Mouse (Mus musculus) stomach, postnatal 0 days (tissue): ENCODE results near the gene Hoxd4. TPM values are rescaled to one million over a fixed set of nuclear protein-coding genes. Genes with fewer than 3 reads are reported as not detected.

Source experiments
- ATAC-seq: fragments of 200-750 bp; cut with Nextera tagmentation; 2 replicates; pipeline ENCODE4 v1.8.0; 2017; ENCODE audit not compliant: low FRiP score, low TSS enrichment
- DNase-seq: peaks from one replicate; pipeline ENCODE4 v3.0.0-alpha.2; 2016; ENCODE audit warnings: low spot score
- H3K27ac ChIP-seq: fragments of 300-500 bp; sonication (generic); replicated peaks from 2 replicates; pipeline ENCODE4 v1.5.1; 2014; ENCODE audit warnings: mild to moderate bottlenecking, control low read depth
- H3K27me3 ChIP-seq: fragments of 300-500 bp; sonication (generic); 2 replicates; pipeline ENCODE4 v1.6.1; 2014; ENCODE audit warnings: low read length; ENCODE audit not compliant: control insufficient read depth, insufficient read depth
- H3K36me3 ChIP-seq: fragments of 300-500 bp; sonication (generic); 2 replicates; pipeline ENCODE4 v1.6.1; 2014; ENCODE audit warnings: low read length, mixed read lengths; ENCODE audit not compliant: control insufficient read depth, insufficient read depth
- H3K4me1 ChIP-seq: fragments of 300-500 bp; sonication (generic); replicated peaks from 2 replicates; pipeline ENCODE4 v1.6.1; 2014; ENCODE audit warnings: antibody characterized with exemption; ENCODE audit not compliant: control insufficient read depth, insufficient read depth
- H3K4me2 ChIP-seq: fragments of 300-500 bp; sonication (generic); replicated peaks from 2 replicates; pipeline ENCODE4 v1.6.1; 2014; ENCODE audit warnings: low read depth, mild to moderate bottlenecking, control low read depth, moderate library complexity
- H3K4me3 ChIP-seq: fragments of 300-500 bp; sonication (generic); 2 replicates; pipeline ENCODE4 v1.5.1; 2014; ENCODE audit warnings: low read depth, low read length, control low read depth
- H3K9ac ChIP-seq: fragments of 300-500 bp; sonication (generic); 2 replicates; pipeline ENCODE4 v1.6.1; 2014; ENCODE audit warnings: mild to moderate bottlenecking, low read length, control low read depth, mixed read lengths
- H3K9me3 ChIP-seq: fragments of 300-500 bp; sonication (generic); 2 replicates; pipeline ENCODE4 v1.6.1; 2016; ENCODE audit warnings: low read length; ENCODE audit not compliant: control insufficient read depth
- CTCF ChIP-seq: IDR thresholded peaks from 2 replicates; pipeline ENCODE4 v1.5.1; 2016; ENCODE audit warnings: antibody characterized with exemption, low read depth, mild to moderate bottlenecking, moderate library complexity
- EP300 ChIP-seq: optimal IDR thresholded peaks from 2 replicates; pipeline ENCODE3; 2016; ENCODE audit warnings: antibody characterized with exemption
- WGBS: fragments of 180-500 bp; shearing (Covaris S2); extraction: QIAGEN DNeasy Blood & Tissue Kit; methylation state at CpG from one replicate; pipeline ENCODE4 v1.1.7; 2014; 5-methylcytosine and 5-hydroxymethylcytosine counted together
- polyA plus RNA-seq: library from polyadenylated mRNA; unstranded; fragments of >200 nt; fragmentation: Nextera tagmentation; extraction: Ambion mirVana; gene quantifications from 2 replicates; pipeline ENCODE4 v1.2.1, GENCODE M21; 2015

Gene Hoxd4
- polyA plus RNA-seq, 1 experiment from 2014 or later: 0.08 TPM

GRCm38 (mm10) chr2:74694066-74694465 is 17.7 kb upstream of the Hoxd4 start:
- H3K4me3 ChIP-seq: no peak overlapping the region
- no peaks in the 10 kb centered on the region for H3K9me3 ChIP-seq
- H3K27me3 ChIP-seq: peaks cover 37% of the 10 kb centered on the region
- ATAC-seq (no peak), DNase-seq (no peak)
- H3K4me1 ChIP-seq: no peaks in the 10 kb centered on the region
- no peak overlapping the region for H3K27ac ChIP-seq
- no peak overlapping the region for H3K4me2 ChIP-seq
- TF ChIP-seq CTCF (peak; percentile 48), EP300 (no peak)
- H3K36me3 ChIP-seq: no peaks in the 10 kb centered on the region
- no peak overlapping the region for H3K9ac ChIP-seq
- WGBS: 3% methylated on average over 16 of the region's 16 CpGs

- ATAC-seq (no peak), DNase-seq (no peak)
- Histone ChIP-seq H3K4me1 (no peaks in the 10 kb centered on the region), H3K27ac (no peak overlapping the region), H3K9ac (no peak overlapping the region), H3K4me2 (no peak overlapping the region), H3K9me3 (no peaks in the 10 kb centered on the region), H3K4me3 (no peak overlapping the region), H3K27me3 (peaks cover 41% of the 10 kb centered on the region), H3K36me3 (no peaks in the 10 kb centered on the region)
- 0% methylated on average over 1 of the region's 1 CpGs for WGBS
- TF ChIP-seq CTCF: no peak
- no peak for TF ChIP-seq EP300
Measured at GRCm38 (mm10) chr2:74695383-74695782, 16.3 kb upstream of the Hoxd4 start.

GRCm38 (mm10) chr2:74695813-74696430 is 15.8 kb upstream of the Hoxd4 start:
- WGBS: 9% methylated on average over 7 of the region's 7 CpGs
- no peak for TF ChIP-seq EP300
- TF ChIP-seq CTCF: no peak
- H3K36me3 ChIP-seq: no peaks in the 10 kb centered on the region
- no peak overlapping the region for H3K4me3 ChIP-seq
- peaks cover 45% of the 10 kb centered on the region for H3K27me3 ChIP-seq
- H3K9ac ChIP-seq: no peak overlapping the region
- H3K27ac ChIP-seq: no peak overlapping the region
- no peak for DNase-seq
- no peak for ATAC-seq
- H3K4me1 ChIP-seq: no peaks in the 10 kb centered on the region
- H3K9me3 ChIP-seq: no peaks in the 10 kb centered on the region
- no peak overlapping the region for H3K4me2 ChIP-seq

GRCm38 (mm10) chr2:74696442-74697335 is 15.0 kb upstream of the Hoxd4 start:
- Histone ChIP-seq H3K9me3 (no peaks in the 10 kb centered on the region), H3K27me3 (peaks cover 42% of the 10 kb centered on the region), H3K4me2 (no peak overlapping the region), H3K27ac (no peak overlapping the region), H3K36me3 (no peaks in the 10 kb centered on the region), H3K4me3 (no peak overlapping the region), H3K4me1 (no peaks in the 10 kb centered on the region), H3K9ac (no peak overlapping the region)
- WGBS: 4% methylated on average over 34 of the region's 34 CpGs
- TF ChIP-seq EP300 (no peak), CTCF (no peak)
- DNase-seq: no peak
- peak; percentile 13; the same call in 1 of the 2 replicates for ATAC-seq

GRCm38 (mm10) chr2:74697567-74698121 is 14.1 kb upstream of the Hoxd4 start, which contains the start of gene Hoxd9:
Gene Hoxd9 (plus strand): TSS chr2:74697727.
- Histone ChIP-seq H3K36me3 (no peaks in the 10 kb centered on the region), H3K9ac (no peak within 1 kb of the TSS), H3K9me3 (no peaks in the 10 kb centered on the region), H3K27ac (no peak within 1 kb of the TSS), H3K4me2 (peak within 1 kb of the TSS; percentile 49), H3K4me1 (no peaks in the 10 kb centered on the region), H3K27me3 (peaks cover 33% of the 10 kb centered on the region), H3K4me3 (peak within 1 kb of the TSS; percentile 37)
- 1% methylated on average over 43 of the region's 43 CpGs for WGBS
- ATAC-seq: peak; percentile 48; the same call in 1 of the 2 replicates
- TF ChIP-seq EP300 (no peak), CTCF (no peak; the same call in 1 of the 2 replicates)
- DNase-seq: peak; percentile 29
